12 mouse cellular contexts compared by ENCODE assay signal in the genomic region with DNA sequence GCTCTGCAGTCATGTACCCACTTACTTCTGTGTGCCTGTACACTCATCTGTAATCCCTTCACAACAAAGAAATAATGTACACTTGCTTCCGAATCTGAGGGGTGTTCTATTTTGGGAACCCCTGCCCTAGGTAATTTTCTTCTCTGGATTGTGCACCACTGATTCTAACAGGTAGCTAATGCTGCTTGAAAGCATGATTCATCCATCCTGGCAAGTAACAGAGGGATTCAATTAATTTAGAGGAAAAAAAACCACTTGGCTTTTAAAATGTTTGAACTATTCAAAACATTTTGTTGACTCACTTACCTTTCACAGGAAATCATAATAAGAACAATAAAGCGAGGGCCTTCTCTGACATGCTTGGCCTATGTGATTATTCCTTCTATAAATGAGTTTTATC.
"Had no signal": no experiment of that assay in that cellular context is flagged by ENCODE, and none has a peak within 500 bp of the region (broad histone marks: within the 10 kb centered on the region; RNA-seq: fewer than 3 reads in every experiment).

No protein-coding gene starts in this region.

- DNase-seq: lung, adult 18-20 months; lung, embryonic 14.5 days; lung, postnatal 10 days; retina, postnatal 1 day; right cerebral cortex, adult 18-20 months; right cerebral cortex, postnatal 25 days; right cerebral cortex, postnatal 4 days; spleen, adult 18-20 months; thymus, adult 2 months; thymus, postnatal 25 days had no signal

- ATAC-seq: midbrain, embryonic 13.5 days; midbrain, embryonic 15.5 days had no signal
